Mouse (Mus musculus): ENCODE measurements at regions not wholly inside any gene's neighbourhood (a gene's known extent, or its start where the extent isn't known, plus 50 kb on each side); places are given as distances from the start of the nearest gene placed in this dataset.

DNA sequence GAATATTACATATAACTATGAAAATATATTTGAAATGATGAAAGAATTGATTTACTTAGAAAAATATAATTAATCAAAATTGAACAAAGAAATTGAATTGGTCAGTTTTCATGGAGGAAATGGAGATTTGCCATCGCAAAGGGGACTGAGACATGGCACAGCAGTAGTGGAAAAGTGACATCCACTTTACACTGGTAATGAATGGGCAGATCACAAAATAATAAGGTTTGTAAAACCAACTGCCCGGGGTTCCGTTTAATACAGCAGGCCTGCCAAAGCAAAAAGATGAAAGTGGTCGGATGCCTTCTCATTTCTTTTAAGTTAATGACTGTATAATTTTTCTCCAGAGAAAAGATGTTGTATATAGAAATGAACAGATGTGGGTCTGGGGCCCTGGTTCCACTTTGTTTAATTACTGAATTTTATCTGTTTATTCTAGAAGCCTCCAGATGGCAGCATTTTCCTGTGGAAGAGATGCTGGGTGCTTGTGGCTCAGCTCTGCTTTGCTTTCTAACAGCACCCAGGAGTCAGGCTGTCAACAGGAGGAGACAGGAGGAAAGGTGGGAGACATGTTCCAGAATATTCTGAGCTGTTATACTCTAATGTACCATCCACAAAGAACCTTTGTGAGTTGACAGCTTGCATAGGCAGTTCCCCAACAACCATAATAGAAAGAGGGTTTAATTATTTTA is 75.6 kb upstream of the Fbxl17 start:
- no peak overlapping the region for H3K4me3 ChIP-seq (ENCODE audit: low read depth, low read length)
- ATAC-seq (ENCODE audit: insufficient number of reproducible peaks, insufficient read depth, low FRiP score, low read depth), result no peak
- H3K4me1 ChIP-seq (ENCODE audit: control insufficient read depth, insufficient read depth, low read length), result no peaks in the 10 kb centered on the region
- no peaks in the 10 kb centered on the region for H3K36me3 ChIP-seq (ENCODE audit: control insufficient read depth, insufficient read depth, low read length)
- no peaks in the 10 kb centered on the region for H3K27me3 ChIP-seq (ENCODE audit: control insufficient read depth, insufficient read depth, low read length)
- H3K4me2 ChIP-seq (replicated peaks; ENCODE audit: low read depth, low read length), result no peak overlapping the region
- H3K9me3 ChIP-seq (ENCODE audit: control insufficient read depth, low read depth, low read length), result no peaks in the 10 kb centered on the region
- H3K27ac ChIP-seq (ENCODE audit: low read length), result no peak overlapping the region
- no peak overlapping the region for H3K9ac ChIP-seq (replicated peaks; ENCODE audit: low read depth, low read length)
- WGBS, result 62% methylated on average over 4 of the region's 4 CpGs

GRCm38 (mm10) chr17:63582870-63583269 is 83.1 kb upstream of the Fbxl17 start:
- H3K4me3 ChIP-seq (ENCODE audit: low read depth, low read length), result no peak overlapping the region
- H3K9me3 ChIP-seq (ENCODE audit: control insufficient read depth, low read depth, low read length), result no peaks in the 10 kb centered on the region
- H3K4me2 ChIP-seq (replicated peaks; ENCODE audit: low read depth, low read length), result no peak overlapping the region
- whole genome bisulfite sequencing, result 75% methylated on average over 4 of the region's 4 CpGs
- ATAC-seq (ENCODE audit: insufficient number of reproducible peaks, insufficient read depth, low FRiP score, low read depth), result no peak
- no peaks in the 10 kb centered on the region for H3K36me3 ChIP-seq (ENCODE audit: control insufficient read depth, insufficient read depth, low read length)
- no peak overlapping the region for H3K9ac ChIP-seq (replicated peaks; ENCODE audit: low read depth, low read length)
- no peaks in the 10 kb centered on the region for H3K27me3 ChIP-seq (ENCODE audit: control insufficient read depth, insufficient read depth, low read length)
- H3K27ac ChIP-seq (ENCODE audit: low read length), result no peak overlapping the region
- no peaks in the 10 kb centered on the region for H3K4me1 ChIP-seq (ENCODE audit: control insufficient read depth, insufficient read depth, low read length)

DNA sequence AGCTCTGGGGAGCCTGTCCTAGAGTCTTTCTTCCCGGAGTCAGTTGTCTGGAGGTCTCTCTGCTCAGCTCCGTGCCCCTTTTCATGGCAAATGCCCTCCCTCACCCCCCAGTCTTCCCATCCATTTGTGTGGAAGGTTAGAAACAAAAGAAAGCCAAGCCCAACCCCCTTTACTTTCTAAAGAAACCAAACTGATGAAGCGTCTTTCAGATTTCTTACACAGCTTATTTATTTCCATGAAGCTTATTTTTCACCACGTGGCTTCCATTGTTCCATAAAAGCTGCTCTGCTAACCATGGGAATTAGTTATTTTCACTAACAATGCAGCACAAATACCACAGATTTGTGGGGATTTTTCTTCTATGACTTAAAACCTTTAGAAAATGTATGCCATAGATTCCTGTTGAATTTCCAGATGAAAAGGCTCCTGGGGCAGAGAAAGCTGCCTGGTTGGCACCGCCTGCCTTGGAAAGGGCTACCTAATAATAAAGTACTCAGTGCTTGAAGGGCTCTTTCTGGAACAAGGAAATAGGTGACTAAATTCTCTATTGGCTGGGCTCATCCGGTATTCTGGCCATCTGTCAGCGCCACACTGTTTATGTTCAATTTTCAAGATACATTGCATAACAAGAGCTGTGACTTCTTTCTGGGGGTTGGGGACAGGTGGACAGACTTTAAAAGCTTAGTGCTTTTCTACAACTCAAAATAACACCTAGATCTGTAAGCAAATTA is 107.4 kb upstream of the Fbxl17 start:
- WGBS, result 58% methylated on average over 7 of the region's 7 CpGs
- no peak overlapping the region for H3K4me3 ChIP-seq (ENCODE audit: low read depth, low read length)
- H3K9ac ChIP-seq (replicated peaks; ENCODE audit: low read depth, low read length), result no peak overlapping the region
- no peaks in the 10 kb centered on the region for H3K27me3 ChIP-seq (ENCODE audit: control insufficient read depth, insufficient read depth, low read length)
- H3K4me2 ChIP-seq (replicated peaks; ENCODE audit: low read depth, low read length), result no peak overlapping the region
- no peak overlapping the region for H3K27ac ChIP-seq (ENCODE audit: low read length)
- no peaks in the 10 kb centered on the region for H3K4me1 ChIP-seq (ENCODE audit: control insufficient read depth, insufficient read depth, low read length)
- H3K36me3 ChIP-seq (ENCODE audit: control insufficient read depth, insufficient read depth, low read length), result no peaks in the 10 kb centered on the region
- no peaks in the 10 kb centered on the region for H3K9me3 ChIP-seq (ENCODE audit: control insufficient read depth, low read depth, low read length)
- ATAC-seq (ENCODE audit: insufficient number of reproducible peaks, insufficient read depth, low FRiP score, low read depth), result no peak

DNA sequence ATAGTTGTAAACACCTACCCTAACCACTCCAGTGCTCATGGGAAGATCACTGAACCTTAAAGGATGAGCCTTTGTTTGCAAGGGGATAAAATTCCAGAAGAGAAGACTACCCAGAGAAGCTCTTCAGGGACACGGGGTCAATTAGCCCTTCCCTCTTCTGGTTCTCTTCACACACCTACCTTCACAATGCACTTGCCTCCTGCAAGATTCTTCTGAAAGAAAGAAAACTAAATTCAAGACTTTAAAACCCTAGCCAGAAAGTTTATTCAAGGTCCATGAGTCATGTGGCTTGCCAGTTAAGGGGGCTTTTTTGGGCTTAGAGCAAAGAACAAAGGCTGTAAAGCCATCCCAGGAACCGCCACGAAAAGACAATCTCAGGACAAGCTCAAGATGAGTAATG is 122.9 kb upstream of the Fbxl17 start:
- Histone ChIP-seq H3K4me2 (replicated peaks; ENCODE audit: low read depth, low read length) (no peak overlapping the region), H3K27ac (ENCODE audit: low read length) (no peak overlapping the region), H3K4me1 (ENCODE audit: control insufficient read depth, insufficient read depth, low read length) (no peaks in the 10 kb centered on the region), H3K9me3 (ENCODE audit: control insufficient read depth, low read depth, low read length) (no peaks in the 10 kb centered on the region), H3K27me3 (ENCODE audit: control insufficient read depth, insufficient read depth, low read length) (no peaks in the 10 kb centered on the region), H3K9ac (replicated peaks; ENCODE audit: low read depth, low read length) (no peak overlapping the region), H3K4me3 (ENCODE audit: low read depth, low read length) (no peak overlapping the region), H3K36me3 (ENCODE audit: control insufficient read depth, insufficient read depth, low read length) (no peaks in the 10 kb centered on the region)
- 10% methylated on average over 3 of the region's 3 CpGs for WGBS
- no peak for ATAC-seq (ENCODE audit: insufficient number of reproducible peaks, insufficient read depth, low FRiP score, low read depth)

DNA sequence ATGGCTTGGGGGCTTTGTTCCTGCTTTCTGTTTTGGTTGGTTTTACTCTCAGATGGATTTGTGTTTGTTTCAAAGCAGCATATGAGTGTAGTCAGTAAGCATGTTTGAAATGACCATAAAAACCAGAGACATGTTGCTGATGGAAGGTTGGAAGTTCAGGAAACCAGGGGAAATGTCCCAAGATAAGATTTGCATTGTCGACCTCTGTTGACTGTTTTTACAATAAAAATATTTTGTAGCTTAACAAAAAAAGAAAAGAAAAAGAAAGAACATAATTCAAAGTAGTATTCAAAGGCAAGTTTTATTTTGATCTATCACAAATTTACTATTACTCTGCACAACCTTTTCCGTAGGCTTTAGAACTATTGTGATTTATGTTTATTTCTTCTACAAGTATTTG is 137.8 kb upstream of the Fbxl17 start:
- Histone ChIP-seq H3K4me1 (ENCODE audit: control insufficient read depth, insufficient read depth, low read length) (no peaks in the 10 kb centered on the region), H3K36me3 (ENCODE audit: control insufficient read depth, insufficient read depth, low read length) (no peaks in the 10 kb centered on the region), H3K27ac (ENCODE audit: low read length) (no peak overlapping the region), H3K27me3 (ENCODE audit: control insufficient read depth, insufficient read depth, low read length) (no peaks in the 10 kb centered on the region), H3K4me2 (replicated peaks; ENCODE audit: low read depth, low read length) (no peak overlapping the region), H3K9ac (replicated peaks; ENCODE audit: low read depth, low read length) (no peak overlapping the region), H3K4me3 (ENCODE audit: low read depth, low read length) (no peak overlapping the region), H3K9me3 (ENCODE audit: control insufficient read depth, low read depth, low read length) (no peaks in the 10 kb centered on the region)
- no peak for ATAC-seq (ENCODE audit: insufficient number of reproducible peaks, insufficient read depth, low FRiP score, low read depth)
- WGBS, result 73% methylated on average over 2 of the region's 2 CpGs

DNA sequence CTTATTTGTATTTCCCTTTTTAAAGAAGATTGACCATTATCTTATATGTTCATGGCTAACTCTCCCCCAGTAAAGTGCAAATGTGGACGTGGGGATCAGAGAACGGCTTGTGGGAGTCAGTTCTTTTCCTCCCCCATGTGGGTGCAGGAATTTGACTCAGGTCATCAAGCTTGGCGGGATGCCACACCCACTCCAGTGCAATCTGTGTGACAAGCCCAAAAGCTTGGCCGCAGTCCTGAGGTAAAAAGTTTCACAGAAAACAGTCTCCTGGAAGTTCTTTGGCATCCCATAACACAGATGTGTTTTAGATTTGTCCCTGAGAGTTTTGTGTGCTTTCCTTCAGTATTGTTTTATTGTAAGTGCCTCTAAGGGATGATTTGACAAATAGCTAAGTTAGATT is 144.6 kb upstream of the Fbxl17 start:
- ATAC-seq (ENCODE audit: insufficient number of reproducible peaks, insufficient read depth, low FRiP score, low read depth), result no peak
- Histone ChIP-seq H3K9me3 (ENCODE audit: control insufficient read depth, low read depth, low read length) (no peaks in the 10 kb centered on the region), H3K36me3 (ENCODE audit: control insufficient read depth, insufficient read depth, low read length) (no peaks in the 10 kb centered on the region), H3K4me1 (ENCODE audit: control insufficient read depth, insufficient read depth, low read length) (no peaks in the 10 kb centered on the region), H3K27me3 (ENCODE audit: control insufficient read depth, insufficient read depth, low read length) (no peaks in the 10 kb centered on the region), H3K9ac (replicated peaks; ENCODE audit: low read depth, low read length) (no peak overlapping the region), H3K27ac (ENCODE audit: low read length) (no peak overlapping the region), H3K4me2 (replicated peaks; ENCODE audit: low read depth, low read length) (no peak overlapping the region), H3K4me3 (ENCODE audit: low read depth, low read length) (no peak overlapping the region)
- WGBS, result 78% methylated on average over 4 of the region's 4 CpGs

DNA sequence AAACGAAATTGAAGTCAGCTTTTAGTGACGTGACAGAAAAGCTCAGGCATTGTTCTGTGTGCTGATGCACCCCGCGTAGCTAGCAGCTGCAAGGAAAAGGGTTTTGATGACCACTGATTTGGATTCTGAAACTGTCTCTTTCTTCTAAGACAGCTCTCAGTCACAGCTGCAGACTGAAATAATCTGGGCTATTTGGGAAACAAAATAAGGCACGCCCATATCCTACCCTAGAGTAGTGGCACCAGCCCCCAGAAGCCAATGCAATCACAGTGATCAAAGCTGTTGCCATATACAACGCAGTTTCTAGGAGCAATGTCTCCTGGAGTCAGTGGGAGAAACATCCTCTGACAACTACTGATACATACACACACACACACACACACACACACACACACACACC is 157.9 kb upstream of the Fbxl17 start:
- H3K9ac ChIP-seq (replicated peaks; ENCODE audit: low read depth, low read length), result no peak overlapping the region
- H3K36me3 ChIP-seq (ENCODE audit: control insufficient read depth, insufficient read depth, low read length), result no peaks in the 10 kb centered on the region
- no peaks in the 10 kb centered on the region for H3K9me3 ChIP-seq (ENCODE audit: control insufficient read depth, low read depth, low read length)
- WGBS, result 80% methylated on average over 6 of the region's 6 CpGs
- H3K4me3 ChIP-seq (ENCODE audit: low read depth, low read length), result no peak overlapping the region
- no peaks in the 10 kb centered on the region for H3K4me1 ChIP-seq (ENCODE audit: control insufficient read depth, insufficient read depth, low read length)
- H3K4me2 ChIP-seq (replicated peaks; ENCODE audit: low read depth, low read length), result no peak overlapping the region
- ATAC-seq (ENCODE audit: insufficient number of reproducible peaks, insufficient read depth, low FRiP score, low read depth), result no peak
- no peaks in the 10 kb centered on the region for H3K27me3 ChIP-seq (ENCODE audit: control insufficient read depth, insufficient read depth, low read length)
- no peak overlapping the region for H3K27ac ChIP-seq (ENCODE audit: low read length)

- Histone ChIP-seq H3K4me2 (replicated peaks; ENCODE audit: low read depth, low read length) (no peak overlapping the region), H3K27me3 (ENCODE audit: control insufficient read depth, insufficient read depth, low read length) (no peaks in the 10 kb centered on the region), H3K9me3 (ENCODE audit: control insufficient read depth, low read depth, low read length) (no peaks in the 10 kb centered on the region), H3K36me3 (ENCODE audit: control insufficient read depth, insufficient read depth, low read length) (no peaks in the 10 kb centered on the region), H3K9ac (replicated peaks; ENCODE audit: low read depth, low read length) (no peak overlapping the region), H3K4me1 (ENCODE audit: control insufficient read depth, insufficient read depth, low read length) (no peaks in the 10 kb centered on the region), H3K4me3 (ENCODE audit: low read depth, low read length) (no peak overlapping the region), H3K27ac (ENCODE audit: low read length) (peak overlapping the region; percentile 83)
- peak; percentile 72 for ATAC-seq (ENCODE audit: insufficient number of reproducible peaks, insufficient read depth, low FRiP score, low read depth)
- 56% methylated on average over 13 of the region's 13 CpGs for WGBS
Measured at GRCm38 (mm10) chr17:63660841-63661481, 161.1 kb upstream of the Fbxl17 start.

All from stomach, embryonic 14.5 days (tissue).